Mouse (Mus musculus): ENCODE measurements around the gene Scgb1b19. TPM values are rescaled to one million over a fixed set of nuclear protein-coding genes. Genes with fewer than 3 reads are reported as not detected.
"Not testable (repeated sequence)": the region's sequence is repeated elsewhere in the genome, so short reads cannot be mapped to it uniquely, and the experiment has no call there.

Gene Scgb1b19
- total RNA-seq (2021): not detected
- not detected in 2 replicates for polyA plus RNA-seq (2012; rRNA removed)
- long read RNA-seq: 0 reads

DNA sequence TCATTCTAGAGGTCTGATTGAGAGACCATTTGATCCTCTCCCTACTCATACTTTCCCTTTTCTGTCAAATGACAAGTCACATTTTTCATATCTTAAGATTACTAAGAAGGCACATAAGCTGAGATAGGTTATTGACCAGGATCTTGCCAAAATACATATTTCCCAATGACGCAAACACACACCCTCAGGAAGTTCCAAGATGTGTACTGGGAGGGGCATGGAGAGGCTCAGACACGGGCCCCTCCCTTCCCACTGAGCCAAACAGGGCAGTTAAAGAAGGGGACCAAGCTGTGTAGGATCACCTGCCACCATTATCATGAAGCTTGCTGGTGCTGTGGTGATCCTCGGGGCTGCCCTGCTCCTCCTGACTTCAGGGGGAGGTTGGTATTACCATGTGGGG lies at the start of gene Scgb1b19:
Scgb1b19 (plus strand) TSS at position 301 of the 400 bp plus-strand sequence.
- not testable (repeated sequence) for DNase-seq

- DNase-seq: not testable (repeated sequence)
Measured at GRCm38 (mm10) chr7:33280238-33280637, 6.9 kb upstream of the Scgb1b19 start, which contains the start of gene Scgb2b19. Gene Scgb2b19 (minus strand): TSS chr7:33280338.

Other genes with a start within 250 kb of the Scgb1b19 start
- not detected for gene Scgb2b17, start 230.7 kb upstream of the Scgb1b19 start, total RNA-seq (2021)
- gene Scgb2b17, start 230.7 kb upstream of the Scgb1b19 start, polyA plus RNA-seq (2012; rRNA removed): not detected in 2 replicates
- gene Scgb1b17, start 223.8 kb upstream of the Scgb1b19 start, total RNA-seq (2021): not detected
- not detected in 2 replicates for gene Scgb1b17, start 223.8 kb upstream of the Scgb1b19 start, polyA plus RNA-seq (2012; rRNA removed)
- not detected for gene Scgb2b18, start 113.4 kb upstream of the Scgb1b19 start, total RNA-seq (2021)
- gene Scgb2b18, start 113.4 kb upstream of the Scgb1b19 start, polyA plus RNA-seq (2012; rRNA removed): not detected in 2 replicates
- not detected for gene Scgb1b18, start 101.7 kb upstream of the Scgb1b19 start, total RNA-seq (2021)
- gene Scgb1b18, start 101.7 kb upstream of the Scgb1b19 start, polyA plus RNA-seq (2012; rRNA removed): not detected in 2 replicates
- gene Scgb2b19, start 7.0 kb upstream of the Scgb1b19 start, total RNA-seq (2021): not detected
- not detected in 2 replicates for gene Scgb2b19, start 7.0 kb upstream of the Scgb1b19 start, polyA plus RNA-seq (2012; rRNA removed)
- not detected for gene Scgb2b20, start 79.0 kb downstream of the Scgb1b19 start, total RNA-seq (2021)
- gene Scgb2b20, start 79.0 kb downstream of the Scgb1b19 start, polyA plus RNA-seq (2012; rRNA removed): not detected in 2 replicates
- not detected for gene Scgb1b20, start 85.9 kb downstream of the Scgb1b19 start, total RNA-seq (2021)
- gene Scgb1b20, start 85.9 kb downstream of the Scgb1b19 start, polyA plus RNA-seq (2012; rRNA removed): not detected in 2 replicates
- gene Scgb2b21, start 233.2 kb downstream of the Scgb1b19 start, total RNA-seq (2021): not detected
- gene Scgb2b21, start 233.2 kb downstream of the Scgb1b19 start, polyA plus RNA-seq (2012; rRNA removed): not detected in 2 replicates